ENCODE assay signal across 8 mouse cellular contexts in genomic region chr5:124353726-124354547, GRCm38 (mm10). TPM values are rescaled to one million over a fixed set of nuclear protein-coding genes. Genes with fewer than 3 reads are reported as not detected.
DNase-seq lines count a peak whose midpoint lies in the region; ATAC-seq lines count a peak whose summit lies in the region.

No protein-coding gene starts in this region.

- WGBS in intestine, embryonic 14.5 days = under 1% methylated on average over 40 of the region's 132 CpGs
- under 1% methylated on average over 50 of the region's 132 CpGs for WGBS in liver, embryonic 16.5 days (ENCODE audit: insufficient replicate concordance)
- WGBS in neural tube, embryonic 12.5 days = under 1% methylated on average over 90 of the region's 132 CpGs

- H3K4me1 ChIP-seq in intestine, embryonic 14.5 days (replicated peaks; ENCODE audit: control insufficient read depth, insufficient read depth, low read length) = peaks cover 14% of the 10 kb centered on the region
- peaks cover 28% of the 10 kb centered on the region for H3K4me1 ChIP-seq in liver, embryonic 16.5 days (ENCODE audit: control insufficient read depth, low read depth, low read length)
- H3K4me1 ChIP-seq in neural tube, embryonic 12.5 days = peaks cover 33% of the 10 kb centered on the region

- H3K4me2 ChIP-seq in intestine, embryonic 14.5 days (ENCODE audit: low read length) = peak overlapping the region; percentile 98
- peak overlapping the region; percentile 85 for H3K4me2 ChIP-seq in liver, embryonic 16.5 days (ENCODE audit: low read depth, low read length)
- H3K4me2 ChIP-seq in neural tube, embryonic 12.5 days (replicated peaks) = peak overlapping the region; percentile 86

- H3K27me3 ChIP-seq in intestine, embryonic 14.5 days (replicated peaks; ENCODE audit: control insufficient read depth, insufficient read depth, low read length) = no peaks in the 10 kb centered on the region
- H3K27me3 ChIP-seq in liver, embryonic 16.5 days (ENCODE audit: control insufficient read depth, insufficient read depth, low read depth, low read length) = no peaks in the 10 kb centered on the region
- no peaks in the 10 kb centered on the region for H3K27me3 ChIP-seq in neural tube, embryonic 12.5 days (replicated peaks)

- DNase-seq in frontal cortex, postnatal 36 days (ENCODE audit: low spot score in 2 of 2) = no peak
- DNase-seq in cerebellum, postnatal 14 days = peak; percentile 58 to 68
- peak; percentile 50 for DNase-seq in gastrocnemius, postnatal 10 days
- DNase-seq in intestine, embryonic 14.5 days (ENCODE audit: low spot score) = peak; percentile 70
- peak; percentile 18 to 56 for DNase-seq in thymus, adult 18-20 months

- peak overlapping the region; percentile 98 for H3K27ac ChIP-seq in intestine, embryonic 14.5 days (ENCODE audit: low read depth)
- peak overlapping the region; percentile 86 for H3K27ac ChIP-seq in liver, embryonic 16.5 days (ENCODE audit: low read length)
- peak overlapping the region; percentile 97 for H3K27ac ChIP-seq in neural tube, embryonic 12.5 days

- ATAC-seq in frontal cortex, adult (ENCODE audit: low TSS enrichment) = 0 out of 2 replicates have a peak, but pooled peaks have one; percentile 22
- peak; percentile 2; the same call in 1 of the 2 replicates for ATAC-seq in intestine, embryonic 14.5 days (replicated peaks; ENCODE audit: low FRiP score, low TSS enrichment, low read depth)
- ATAC-seq in liver, embryonic 16.5 days (ENCODE audit: low read depth) = peak; percentile 50
- no peak for ATAC-seq in neural tube, embryonic 12.5 days (ENCODE audit: low FRiP score, low read depth)

- peak overlapping the region; percentile 100 for H3K9ac ChIP-seq in intestine, embryonic 14.5 days (ENCODE audit: low read length)
- H3K9ac ChIP-seq in liver, embryonic 16.5 days (ENCODE audit: low read depth, low read length) = peak overlapping the region; percentile 94
- H3K9ac ChIP-seq in neural tube, embryonic 12.5 days = peak overlapping the region; percentile 100

- no peaks in the 10 kb centered on the region for H3K9me3 ChIP-seq in intestine, embryonic 14.5 days (ENCODE audit: control insufficient read depth, low read length)
- no peaks in the 10 kb centered on the region for H3K9me3 ChIP-seq in liver, embryonic 16.5 days (replicated peaks; ENCODE audit: control insufficient read depth, low read length)
- no peaks in the 10 kb centered on the region for H3K9me3 ChIP-seq in neural tube, embryonic 12.5 days

- peaks cover 11% of the 10 kb centered on the region for H3K36me3 ChIP-seq in intestine, embryonic 14.5 days (ENCODE audit: control insufficient read depth, insufficient read depth, low read length)
- peaks cover 5% of the 10 kb centered on the region for H3K36me3 ChIP-seq in liver, embryonic 16.5 days (ENCODE audit: control insufficient read depth, insufficient read depth)
- H3K36me3 ChIP-seq in neural tube, embryonic 12.5 days = peaks cover 13% of the 10 kb centered on the region

- H3K4me3 ChIP-seq in intestine, embryonic 14.5 days (ENCODE audit: low read depth, low read length) = peak overlapping the region; percentile 97
- peak overlapping the region; percentile 90 for H3K4me3 ChIP-seq in liver, embryonic 16.5 days (ENCODE audit: low read depth, low read length)
- H3K4me3 ChIP-seq in neural tube, embryonic 12.5 days = peak overlapping the region; percentile 98

RNA-seq across cellular contexts. Expression of gene Cdk2ap1, which starts 8.9 kb away (rescaled TPM):
- total RNA-seq in gastrocnemius, postnatal 10 days (2021) = 100 to 1,000 TPM; 165 to 169 TPM
- 58.7 and 59.5 TPM in 2 replicates for polyA plus RNA-seq in intestine, embryonic 14.5 days (2014; fragmentation: Nextera tagmentation; extraction: Ambion mirVana)
- 6.2 and 6.3 TPM in 2 replicates for polyA plus RNA-seq in liver, embryonic 16.5 days (2015; fragmentation: Nextera tagmentation; extraction: Ambion mirVana)
- 293 and 314 TPM in 2 replicates for polyA plus RNA-seq in neural tube, embryonic 12.5 days (2016; fragmentation: Nextera tagmentation; extraction: Ambion mirVana)

RNA-seq across cellular contexts. Expression of gene 2810006K23Rik, which starts 26.0 kb away (rescaled TPM):
- 1 to 10 TPM; 7.3 to 9.5 TPM for total RNA-seq in gastrocnemius, postnatal 10 days (2021)
- 11.6 and 14.1 TPM in 2 replicates for polyA plus RNA-seq in intestine, embryonic 14.5 days (2014; fragmentation: Nextera tagmentation; extraction: Ambion mirVana)
- polyA plus RNA-seq in liver, embryonic 16.5 days (2015; fragmentation: Nextera tagmentation; extraction: Ambion mirVana) = 5.7 and 5.9 TPM in 2 replicates
- polyA plus RNA-seq in neural tube, embryonic 12.5 days (2016; fragmentation: Nextera tagmentation; extraction: Ambion mirVana) = 21.2 and 22.9 TPM in 2 replicates

RNA-seq across cellular contexts. Expression of gene Mphosph9, which starts 26.2 kb away (rescaled TPM):
- 1 to 10 TPM; 4.8 to 6.1 TPM for total RNA-seq in gastrocnemius, postnatal 10 days (2021)
- polyA plus RNA-seq in intestine, embryonic 14.5 days (2014; fragmentation: Nextera tagmentation; extraction: Ambion mirVana) = 13.6 and 13.9 TPM in 2 replicates
- 4.1 and 4.2 TPM in 2 replicates for polyA plus RNA-seq in liver, embryonic 16.5 days (2015; fragmentation: Nextera tagmentation; extraction: Ambion mirVana)
- 17.9 and 18.8 TPM in 2 replicates for polyA plus RNA-seq in neural tube, embryonic 12.5 days (2016; fragmentation: Nextera tagmentation; extraction: Ambion mirVana)

Comparison
In these comparisons a context has a peak if more than half of its experiments do, and no peak if none do; other contexts are left out.
1. DNase-seq: peak in cerebellum, postnatal 14 days (2 of 2), gastrocnemius, postnatal 10 days (single experiment), intestine, embryonic 14.5 days (single experiment) and thymus, adult 18-20 months (2 of 2); none in frontal cortex, postnatal 36 days (0 of 2).
2. Peak in every context shown above with its lines, with median percentiles within 50 percentile points of each other: H3K27ac ChIP-seq, H3K4me2 ChIP-seq, H3K4me3 ChIP-seq and H3K9ac ChIP-seq.